Mouse (Mus musculus) MEL (cell line): ENCODE data around the gene Cables2.

Experiments
- POLR2A ChIP-seq, 2 experiments: IDR thresholded peaks; 2 replicates each; pipeline ENCODE4 v1.6.1; 2011 to 2012; ENCODE audit warnings: low read length in 2 of 2, mild to moderate bottlenecking in 2 of 2, control low read depth in 1 of 2, improper control_type of control experiment in 1 of 2, low read depth in 1 of 2, moderate library complexity in 1 of 2; ENCODE audit not compliant: control insufficient read depth in 1 of 2, insufficient read depth in 1 of 2, poor library complexity in 1 of 2
- SIN3A ChIP-seq: IDR thresholded peaks from 2 replicates; pipeline ENCODE4 v1.6.1; 2012; ENCODE audit warnings: low read length, improper control_type of control experiment, inconsistent platforms

DNA sequence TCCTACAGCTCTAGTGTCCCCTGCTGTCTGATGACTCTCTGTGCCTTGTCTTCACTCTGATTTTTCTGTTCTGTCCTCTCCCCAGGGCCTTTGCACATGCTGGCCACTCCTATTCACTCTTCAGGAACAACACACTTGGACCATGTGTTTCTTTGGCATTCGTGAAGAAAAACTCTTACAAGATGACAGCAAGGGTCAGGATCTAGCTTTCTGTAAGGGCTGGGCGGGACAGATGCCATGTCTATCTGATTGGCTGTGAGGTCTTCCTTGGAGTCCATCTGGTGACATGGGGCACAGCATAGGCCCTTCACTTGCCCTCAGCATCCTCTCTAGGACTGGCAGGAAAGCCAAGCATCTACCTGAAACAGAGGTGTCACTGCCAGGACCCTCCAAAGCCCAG is 32.7 kb upstream of the Cables2 start:
- TF ChIP-seq POLR2A (IDR thresholded peaks at IDR 0.05; ENCODE audit: control insufficient read depth in 1 of 2, insufficient read depth in 1 of 2, low read depth in 1 of 2, low read length in 2 of 2, poor library complexity in 1 of 2), result no peak
- no peak for TF ChIP-seq SIN3A
